Mouse (Mus musculus) heart, adult 11 months (tissue): ENCODE results near the gene Pde4c.

Source experiments
- DNase-seq: peaks from one replicate; pipeline ENCODE4 v3.0.0; 2022

The Pde4c gene

GRCm38 (mm10) chr8:70754043-70754870, 30.7 kb downstream of the Pde4c start, which contains the start of gene Rab3a:
Gene Rab3a, plus strand, starts transcription at chr8:70754679.
- DNase-seq, result peak; percentile 100

- no peak for DNase-seq
Observed at GRCm38 (mm10) chr8:70754871-70755660, 31.5 kb downstream of the Pde4c start.

- DNase-seq, result peak; percentile 96
Observed at GRCm38 (mm10) chr8:70755661-70756475, 32.3 kb downstream of the Pde4c start.

- DNase-seq, result peak; percentile 91
Observed at GRCm38 (mm10) chr8:70756476-70757040, 33.0 kb downstream of the Pde4c start.

- DNase-seq, result peak; percentile 93
Observed at GRCm38 (mm10) chr8:70757523-70758307, 34.2 kb downstream of the Pde4c start.

GRCm38 (mm10) chr8:70758308-70758615, 34.7 kb downstream of the Pde4c start:
- DNase-seq, result no peak

GRCm38 (mm10) chr8:70758616-70759561, 35.4 kb downstream of the Pde4c start:
- DNase-seq, result peak; percentile 96

GRCm38 (mm10) chr8:70760350-70760749, 36.8 kb downstream of the Pde4c start:
- DNase-seq, result no peak

- DNase-seq, result peak; percentile 100
Observed at GRCm38 (mm10) chr8:70760775-70761406, 37.4 kb downstream of the Pde4c start, which contains the start of gene Mpv17l2. Gene Mpv17l2, minus strand, starts transcription at chr8:70760946.

- DNase-seq, result no peak
Observed at GRCm38 (mm10) chr8:70762118-70762517, 38.6 kb downstream of the Pde4c start.

- no peak for DNase-seq
Observed at GRCm38 (mm10) chr8:70763354-70763753, 39.8 kb downstream of the Pde4c start.

GRCm38 (mm10) chr8:70764026-70764425, 40.5 kb downstream of the Pde4c start:
- no peak for DNase-seq

- no peak for DNase-seq
Observed at GRCm38 (mm10) chr8:70764676-70765075, 41.2 kb downstream of the Pde4c start.

- no peak for DNase-seq
Observed at GRCm38 (mm10) chr8:70765329-70765728, 41.8 kb downstream of the Pde4c start.

- no peak for DNase-seq
Observed at GRCm38 (mm10) chr8:70765838-70766570, 42.5 kb downstream of the Pde4c start.

GRCm38 (mm10) chr8:70766571-70767440, 43.3 kb downstream of the Pde4c start:
- peak; percentile 99 for DNase-seq

- DNase-seq, result no peak
Observed at GRCm38 (mm10) chr8:70767503-70767902, 44.0 kb downstream of the Pde4c start.

GRCm38 (mm10) chr8:70768231-70768776, 44.8 kb downstream of the Pde4c start:
- DNase-seq, result peak; percentile 98
